Mouse (Mus musculus) midbrain, embryonic 11.5 days (tissue): ENCODE measurements around the gene Tuba4a. TPM values are rescaled to one million over a fixed set of nuclear protein-coding genes. Genes with fewer than 3 reads are reported as not detected.

Source experiments
- ATAC-seq: fragments of 200-750 bp; cut with Nextera tagmentation; 2 replicates; pipeline ENCODE4 v1.8.0; 2017; ENCODE audit warnings: moderate TSS enrichment, moderate library complexity; ENCODE audit not compliant: low FRiP score
- DNase-seq: peaks from one replicate; pipeline ENCODE4 v3.0.0; 2015; ENCODE audit warnings: low spot score; ENCODE audit errors: missing footprints
- H3K27ac ChIP-seq: fragments of 300-500 bp; sonication (generic); 2 replicates; pipeline ENCODE4 v1.5.1; 2014; ENCODE audit warnings: low read depth, low read length
- H3K27me3 ChIP-seq: fragments of 300-500 bp; sonication (generic); 2 replicates; pipeline ENCODE4 v1.6.1; 2014; ENCODE audit warnings: mild to moderate bottlenecking, low read length, moderate library complexity, mixed read lengths; ENCODE audit not compliant: control insufficient read depth, insufficient read depth
- H3K36me3 ChIP-seq: fragments of 300-500 bp; sonication (generic); 2 replicates; pipeline ENCODE4 v1.6.1; 2014; ENCODE audit warnings: mild to moderate bottlenecking, low read length, moderate library complexity, mixed read lengths; ENCODE audit not compliant: control insufficient read depth, insufficient read depth
- H3K4me1 ChIP-seq: fragments of 300-500 bp; sonication (generic); 2 replicates; pipeline ENCODE4 v1.6.1; 2014; ENCODE audit warnings: low read length; ENCODE audit not compliant: control insufficient read depth, insufficient read depth
- H3K4me2 ChIP-seq: fragments of 300-500 bp; sonication (generic); 2 replicates; pipeline ENCODE4 v1.6.1; 2014; ENCODE audit warnings: mild to moderate bottlenecking, moderate library complexity
- H3K4me3 ChIP-seq: fragments of 300-500 bp; sonication (generic); 2 replicates; pipeline ENCODE4 v1.5.1; 2014; ENCODE audit warnings: low read depth, low read length
- H3K9ac ChIP-seq: fragments of 300-500 bp; sonication (generic); 2 replicates; pipeline ENCODE4 v1.6.1; 2014; ENCODE audit warnings: low read length
- H3K9me3 ChIP-seq: fragments of 300-500 bp; sonication (generic); 2 replicates; pipeline ENCODE4 v1.6.1; 2016; ENCODE audit warnings: low read length; ENCODE audit not compliant: control insufficient read depth
- WGBS: fragments of 180-500 bp; shearing (Covaris S2); extraction: QIAGEN DNeasy Blood & Tissue Kit; methylation state at CpG from one replicate; pipeline ENCODE4 v1.1.7; 2014; 5-methylcytosine and 5-hydroxymethylcytosine counted together
- polyA plus RNA-seq: library from polyadenylated mRNA; unstranded; fragments of >200 nt; fragmentation: Nextera tagmentation; extraction: Ambion mirVana; gene quantifications from 2 replicates; pipeline ENCODE4 v1.2.1, GENCODE M21; 2014

Gene Tuba4a
- polyA plus RNA-seq, 1 experiment from 2014 or later: 9.6 TPM

GRCm38 (mm10) chr1:75252308-75252707 lies 32.6 kb upstream of the Tuba4a start:
- no peaks in the 10 kb centered on the region for H3K4me1 ChIP-seq
- H3K27ac ChIP-seq: no peak overlapping the region
- 68% methylated on average over 13 of the region's 13 CpGs for WGBS
- no peak overlapping the region for H3K4me3 ChIP-seq
- no peaks in the 10 kb centered on the region for H3K36me3 ChIP-seq
- H3K4me2 ChIP-seq: no peak overlapping the region
- DNase-seq (no peak), ATAC-seq (peak; percentile 7; the same call in 1 of the 2 replicates)
- no peaks in the 10 kb centered on the region for H3K9me3 ChIP-seq
- H3K27me3 ChIP-seq: no peaks in the 10 kb centered on the region; the same call in 1 of the 2 replicates
- no peak overlapping the region for H3K9ac ChIP-seq

GRCm38 (mm10) chr1:75251112-75251970 lies 31.7 kb upstream of the Tuba4a start:
- peak overlapping the region; percentile 15; the same call in 1 of the 2 replicates for H3K4me3 ChIP-seq
- no peak overlapping the region for H3K27ac ChIP-seq
- WGBS: 8% methylated on average over 21 of the region's 22 CpGs
- peak overlapping the region; percentile 38; the same call in 1 of the 2 replicates for H3K4me2 ChIP-seq
- peak; percentile 97 for DNase-seq
- H3K27me3 ChIP-seq: no peaks in the 10 kb centered on the region; the same call in 1 of the 2 replicates
- H3K9ac ChIP-seq: peak overlapping the region; percentile 40
- no peaks in the 10 kb centered on the region for H3K4me1 ChIP-seq
- no peaks in the 10 kb centered on the region for H3K9me3 ChIP-seq
- peak; percentile 64 for ATAC-seq
- no peaks in the 10 kb centered on the region for H3K36me3 ChIP-seq

- no peaks in the 10 kb centered on the region for H3K4me1 ChIP-seq
- H3K4me3 ChIP-seq: no peak overlapping the region
- 50% methylated on average over 3 of the region's 3 CpGs for WGBS
- H3K27ac ChIP-seq: no peak overlapping the region
- H3K9ac ChIP-seq: no peak overlapping the region
- DNase-seq (no peak), ATAC-seq (no peak)
- H3K9me3 ChIP-seq: no peaks in the 10 kb centered on the region
- no peak overlapping the region for H3K4me2 ChIP-seq
- H3K36me3 ChIP-seq: no peaks in the 10 kb centered on the region
- no peaks in the 10 kb centered on the region; the same call in 1 of the 2 replicates for H3K27me3 ChIP-seq
These were observed 30.8 kb upstream of the Tuba4a start for GRCm38 (mm10) chr1:75250498-75250897.

DNA sequence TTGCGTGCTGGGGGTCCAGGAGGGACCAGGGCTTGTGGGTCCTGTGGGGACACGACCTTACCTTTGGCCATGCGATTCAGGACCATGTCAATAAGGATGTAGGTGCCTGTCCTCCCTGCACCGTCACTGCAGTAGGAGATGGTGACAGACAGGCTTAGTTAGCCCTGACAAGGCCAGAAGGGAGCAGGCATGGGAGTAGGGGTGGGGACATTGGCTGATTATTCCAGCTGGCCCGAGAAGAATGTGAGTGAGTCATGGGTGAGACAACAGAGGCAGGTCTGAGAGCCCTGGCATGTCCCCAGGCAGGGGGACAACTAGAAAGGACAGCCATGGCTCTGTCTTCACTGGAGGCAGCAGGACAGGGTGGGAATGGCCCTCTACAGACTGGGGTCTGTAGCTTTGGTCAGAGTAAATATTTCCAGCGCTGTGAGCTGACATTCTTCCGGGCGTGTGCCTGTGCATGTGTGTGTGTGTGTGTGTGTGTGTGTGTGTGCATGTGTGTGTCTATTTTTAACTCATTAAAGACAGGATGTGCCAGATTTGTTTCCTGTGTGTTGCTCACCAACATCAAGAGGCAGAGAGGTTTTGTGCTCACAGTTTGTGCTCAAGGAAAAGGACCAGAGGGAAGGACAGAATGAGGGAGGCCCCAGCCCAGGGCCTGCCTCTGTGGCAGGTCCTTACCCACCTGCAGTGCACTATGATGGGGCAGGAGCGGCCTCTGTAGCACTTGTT lies 28.5 kb upstream of the Tuba4a start:
- Histone ChIP-seq H3K9me3 (no peaks in the 10 kb centered on the region), H3K4me3 (no peak overlapping the region), H3K4me1 (no peaks in the 10 kb centered on the region), H3K27me3 (no peaks in the 10 kb centered on the region; the same call in 1 of the 2 replicates), H3K9ac (no peak overlapping the region), H3K36me3 (0 out of 2 replicates have a peak, but pooled peaks cover 2% of the 10 kb centered on the region), H3K4me2 (no peak overlapping the region), H3K27ac (no peak overlapping the region)
- peak; percentile 84 for DNase-seq
- WGBS: 65% methylated on average over 9 of the region's 9 CpGs
- ATAC-seq: no peak

- DNase-seq (peak; percentile 60), ATAC-seq (no peak)
- 84% methylated on average over 16 of the region's 16 CpGs for WGBS
- Histone ChIP-seq H3K27ac (no peak overlapping the region), H3K9me3 (no peaks in the 10 kb centered on the region), H3K9ac (no peak overlapping the region), H3K4me1 (no peaks in the 10 kb centered on the region), H3K4me2 (no peak overlapping the region), H3K4me3 (no peak overlapping the region), H3K36me3 (0 out of 2 replicates have a peak, but pooled peaks cover 2% of the 10 kb centered on the region), H3K27me3 (no peaks in the 10 kb centered on the region)
These were observed 27.6 kb upstream of the Tuba4a start for GRCm38 (mm10) chr1:75247071-75247930.

- Histone ChIP-seq H3K9ac (no peak overlapping the region), H3K4me1 (no peaks in the 10 kb centered on the region), H3K36me3 (0 out of 2 replicates have a peak, but pooled peaks cover 2% of the 10 kb centered on the region), H3K27ac (no peak overlapping the region), H3K9me3 (no peaks in the 10 kb centered on the region), H3K4me2 (no peak overlapping the region), H3K27me3 (no peaks in the 10 kb centered on the region), H3K4me3 (no peak overlapping the region)
- ATAC-seq (peak; percentile 65), DNase-seq (peak; percentile 88)
- WGBS: 9% methylated on average over 4 of the region's 4 CpGs
These were observed 25.2 kb upstream of the Tuba4a start for GRCm38 (mm10) chr1:75244836-75245235.

DNA sequence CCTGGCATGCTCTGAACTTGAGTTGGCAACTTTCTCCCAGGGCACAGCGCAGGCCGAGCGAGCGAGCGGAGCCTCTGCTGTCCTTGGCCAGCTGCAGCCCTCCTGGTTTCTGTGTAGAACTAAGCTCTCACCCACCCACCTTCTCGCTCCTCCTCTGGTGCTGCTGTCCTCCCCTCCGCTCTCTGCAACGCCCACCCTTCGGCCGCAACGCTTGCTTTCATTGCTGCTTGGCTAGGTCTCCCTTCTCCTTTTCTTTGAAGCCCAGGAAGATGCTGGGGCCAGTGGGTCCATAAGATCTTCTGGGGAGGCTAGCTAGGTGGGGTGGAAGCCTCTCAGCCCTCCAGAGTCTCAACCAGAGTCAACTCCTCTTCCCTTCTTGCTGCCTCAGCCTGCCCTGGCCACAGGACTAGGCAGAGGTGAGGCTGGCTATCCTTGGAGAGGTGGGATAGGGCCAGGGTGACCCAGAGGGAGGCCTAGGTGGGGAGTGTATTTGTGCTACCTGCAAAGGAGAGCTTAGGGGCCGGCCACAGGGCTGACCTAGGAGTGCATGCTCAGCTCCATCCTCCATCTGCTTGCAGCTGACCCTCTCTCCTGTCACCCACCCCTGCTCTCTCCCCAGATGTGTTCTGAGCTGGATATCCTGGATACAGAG lies 24.6 kb upstream of the Tuba4a start:
- Histone ChIP-seq H3K9me3 (no peaks in the 10 kb centered on the region), H3K9ac (no peak overlapping the region), H3K4me1 (no peaks in the 10 kb centered on the region), H3K27me3 (no peaks in the 10 kb centered on the region), H3K4me3 (no peak overlapping the region), H3K4me2 (no peak overlapping the region), H3K27ac (no peak overlapping the region), H3K36me3 (0 out of 2 replicates have a peak, but pooled peaks cover 2% of the 10 kb centered on the region)
- ATAC-seq: peak; percentile 12; the same call in 1 of the 2 replicates
- WGBS: 89% methylated on average over 12 of the region's 12 CpGs
- DNase-seq: no peak

- no peak for DNase-seq
- no peaks in the 10 kb centered on the region for H3K27me3 ChIP-seq
- H3K9me3 ChIP-seq: no peaks in the 10 kb centered on the region
- WGBS: 90% methylated on average over 14 of the region's 14 CpGs
- no peak overlapping the region for H3K4me3 ChIP-seq
- no peak for ATAC-seq
- no peak overlapping the region for H3K27ac ChIP-seq
- no peak overlapping the region for H3K9ac ChIP-seq
- H3K36me3 ChIP-seq: 0 out of 2 replicates have a peak, but pooled peaks cover 2% of the 10 kb centered on the region
- no peaks in the 10 kb centered on the region for H3K4me1 ChIP-seq
- H3K4me2 ChIP-seq: no peak overlapping the region
These were observed 23.7 kb upstream of the Tuba4a start for GRCm38 (mm10) chr1:75243411-75243810.
